Comparison of ENCODE assay signal across 17 mouse cellular contexts in genomic region chr4:109417998-109418397, GRCm38 (mm10).
"Had no signal": no experiment of that assay in that cellular context is flagged by ENCODE, and none has a peak within 500 bp of the region (broad histone marks: within the 10 kb centered on the region; RNA-seq: fewer than 3 reads in every experiment).

No protein-coding gene starts in this region.

- DNase-seq: lung, adult 18-20 months; lung, embryonic 14.5 days; lung, postnatal 10 days; lung, postnatal 4 days; midbrain, embryonic 14.5 days; right cerebral cortex, postnatal 25 days; right cerebral cortex, postnatal 4 days; spleen, adult 18-20 months; thymus, adult 18-20 months; thymus, postnatal 14 days; thymus, postnatal 36 days had no signal

- H3K9ac ChIP-seq: liver, embryonic 12.5 days; liver, embryonic 14.5 days; lung, embryonic 14.5 days; midbrain, embryonic 12.5 days; neural tube, embryonic 12.5 days had no signal

- H3K9me3 ChIP-seq: liver, embryonic 12.5 days; midbrain, embryonic 10.5 days; midbrain, embryonic 12.5 days; neural tube, embryonic 12.5 days had no signal

- ATAC-seq: liver, embryonic 12.5 days; midbrain, embryonic 16.5 days had no signal

- H3K36me3 ChIP-seq: midbrain, embryonic 10.5 days; midbrain, embryonic 12.5 days; neural tube, embryonic 12.5 days had no signal

- H3K27me3 ChIP-seq: liver, embryonic 12.5 days; midbrain, embryonic 12.5 days; neural tube, embryonic 12.5 days had no signal

- H3K27ac ChIP-seq: liver, embryonic 12.5 days; liver, embryonic 14.5 days; midbrain, embryonic 10.5 days; midbrain, embryonic 12.5 days; neural tube, embryonic 12.5 days had no signal

- H3K4me3 ChIP-seq: liver, embryonic 12.5 days; midbrain, embryonic 10.5 days; midbrain, embryonic 12.5 days; neural tube, embryonic 12.5 days had no signal

- H3K4me2 ChIP-seq: liver, embryonic 12.5 days; lung, embryonic 14.5 days; midbrain, embryonic 12.5 days; neural tube, embryonic 12.5 days had no signal
